Mouse (Mus musculus) heart, embryonic 11.5 days (tissue): Measurements from ENCODE around the gene Igsf6. TPM values are rescaled to one million over a fixed set of nuclear protein-coding genes. Genes with fewer than 3 reads are reported as not detected.

Source experiments
- ATAC-seq: fragments of 200-750 bp; cut with Nextera tagmentation; replicated peaks from 2 replicates; pipeline ENCODE4 v1.8.0; 2017; ENCODE audit warnings: moderate library complexity; ENCODE audit not compliant: insufficient number of reproducible peaks, low FRiP score, low TSS enrichment
- H3K27ac ChIP-seq: fragments of 300-500 bp; sonication (generic); 2 replicates; pipeline ENCODE4 v1.5.1; 2014; ENCODE audit warnings: mild to moderate bottlenecking, low read depth, low read length
- H3K27me3 ChIP-seq: fragments of 300-500 bp; sonication (generic); 2 replicates; pipeline ENCODE4 v1.6.1; 2014; ENCODE audit warnings: mild to moderate bottlenecking, low read length, mixed read lengths; ENCODE audit not compliant: control insufficient read depth, insufficient read depth
- H3K36me3 ChIP-seq: fragments of 300-500 bp; sonication (generic); 2 replicates; pipeline ENCODE4 v1.6.1; 2014; ENCODE audit warnings: mild to moderate bottlenecking, low read length, moderate library complexity, mixed read lengths; ENCODE audit not compliant: control insufficient read depth, insufficient read depth
- H3K4me1 ChIP-seq: fragments of 300-500 bp; sonication (generic); 2 replicates; pipeline ENCODE4 v1.6.1; 2014; ENCODE audit warnings: low read length; ENCODE audit not compliant: control insufficient read depth, insufficient read depth
- H3K4me2 ChIP-seq: fragments of 300-500 bp; sonication (generic); 2 replicates; pipeline ENCODE4 v1.6.1; 2014; ENCODE audit warnings: mild to moderate bottlenecking, moderate library complexity
- H3K4me3 ChIP-seq: fragments of 300-500 bp; sonication (generic); 2 replicates; pipeline ENCODE4 v1.5.1; 2014; ENCODE audit warnings: low read depth, low read length
- H3K9ac ChIP-seq: fragments of 300-500 bp; sonication (generic); 2 replicates; pipeline ENCODE4 v1.6.1; 2014; ENCODE audit warnings: mild to moderate bottlenecking, low read depth, low read length, moderate library complexity
- H3K9me3 ChIP-seq: fragments of 300-500 bp; sonication (generic); replicated peaks from 2 replicates; pipeline ENCODE4 v1.6.1; 2016; ENCODE audit warnings: low read length; ENCODE audit not compliant: control insufficient read depth
- WGBS: fragments of 180-500 bp; shearing (Covaris S2); extraction: QIAGEN DNeasy Blood & Tissue Kit; methylation state at CpG from one replicate; pipeline ENCODE4 v1.1.7; 2014; ENCODE audit not compliant: insufficient replicate concordance; 5-methylcytosine and 5-hydroxymethylcytosine counted together
- polyA plus RNA-seq: library from polyadenylated mRNA; unstranded; fragments of >200 nt; fragmentation: Nextera tagmentation; extraction: Ambion mirVana; gene quantifications from 2 replicates; pipeline ENCODE4 v1.2.1, GENCODE M21; 2014

Gene Igsf6
- polyA plus RNA-seq, 1 experiment from 2014 or later, result 0.87 TPM

DNA sequence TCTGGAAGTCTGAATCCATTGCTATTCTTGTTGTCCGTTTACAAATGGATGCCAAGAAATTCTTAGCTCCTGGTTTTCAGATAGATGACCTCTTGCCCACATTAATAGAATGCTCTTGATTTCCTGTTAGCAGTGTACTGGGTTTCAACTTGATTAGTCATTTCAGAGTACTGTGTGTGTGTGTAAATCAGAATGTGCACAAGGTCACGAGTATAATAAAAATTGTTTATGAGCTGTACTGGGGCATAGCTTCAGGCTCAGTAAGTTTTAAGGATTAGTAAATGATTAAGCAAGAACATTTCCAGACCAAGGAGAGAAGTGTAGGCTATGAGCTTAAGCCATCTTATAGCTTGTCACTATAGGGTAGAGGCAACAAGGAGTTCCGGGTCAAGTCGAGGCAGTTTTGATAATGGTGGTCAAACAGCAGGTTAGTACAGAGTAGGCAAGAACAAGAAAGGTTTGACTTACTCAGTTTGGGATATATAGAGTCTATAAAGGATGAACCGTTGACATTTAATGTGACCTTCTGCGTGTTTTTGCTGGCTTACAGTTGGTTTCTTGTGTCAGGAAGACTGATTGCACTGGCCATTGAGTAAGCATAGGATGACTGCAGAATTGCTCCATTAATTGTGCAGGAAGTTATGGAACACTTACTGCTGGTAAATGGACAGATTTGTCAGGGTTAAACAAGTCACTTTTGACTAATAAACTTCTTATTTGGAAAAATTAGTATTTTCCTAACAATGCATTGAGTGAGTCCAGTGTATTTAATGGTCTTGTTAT, 28.5 kb downstream of the Igsf6 start:
- Histone ChIP-seq H3K36me3 (peaks cover 3% of the 10 kb centered on the region; the same call in 1 of the 2 replicates), H3K4me3 (no peak overlapping the region), H3K9me3 (no peaks in the 10 kb centered on the region; the same call in 1 of the 2 replicates), H3K4me2 (no peak overlapping the region), H3K27ac (no peak overlapping the region), H3K27me3 (no peaks in the 10 kb centered on the region), H3K9ac (no peak overlapping the region), H3K4me1 (peaks cover 8% of the 10 kb centered on the region; the same call in 1 of the 2 replicates)
- 92% methylated on average over 6 of the region's 6 CpGs for WGBS
- ATAC-seq, result no peak

DNA sequence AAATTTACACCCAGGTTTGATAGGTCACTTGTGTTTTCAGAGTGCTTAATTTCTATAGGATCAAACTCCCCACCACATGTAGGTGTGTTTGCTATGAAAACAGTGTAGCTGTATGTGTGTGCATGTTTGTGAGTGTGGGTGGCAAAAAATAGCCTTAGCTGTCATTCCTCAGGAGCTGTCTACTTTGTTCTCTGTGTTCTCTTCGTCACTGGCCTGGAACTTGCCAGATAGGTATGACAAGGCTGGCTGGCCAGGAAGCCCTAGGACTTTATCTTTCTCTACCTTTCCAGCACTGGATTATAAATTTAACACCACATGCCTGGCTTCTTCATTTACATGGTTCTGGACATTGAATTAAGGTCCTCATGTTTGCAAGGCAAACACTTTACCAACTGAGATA, 30.1 kb downstream of the Igsf6 start:
- H3K9me3 ChIP-seq, result no peaks in the 10 kb centered on the region; the same call in 1 of the 2 replicates
- WGBS, result 55% methylated on average over 1 of the region's 1 CpGs
- no peak for ATAC-seq
- H3K36me3 ChIP-seq, result peaks cover 3% of the 10 kb centered on the region; the same call in 1 of the 2 replicates
- no peak overlapping the region for H3K4me2 ChIP-seq
- H3K4me3 ChIP-seq, result no peak overlapping the region
- H3K27ac ChIP-seq, result no peak overlapping the region
- H3K27me3 ChIP-seq, result no peaks in the 10 kb centered on the region
- no peak overlapping the region for H3K9ac ChIP-seq
- peaks cover 8% of the 10 kb centered on the region; the same call in 1 of the 2 replicates for H3K4me1 ChIP-seq

GRCm38 (mm10) chr7:121043510-121043909, 30.9 kb downstream of the Igsf6 start:
- ATAC-seq, result no peak
- WGBS, result 83% methylated on average over 1 of the region's 1 CpGs
- H3K27ac ChIP-seq, result no peak overlapping the region

DNA sequence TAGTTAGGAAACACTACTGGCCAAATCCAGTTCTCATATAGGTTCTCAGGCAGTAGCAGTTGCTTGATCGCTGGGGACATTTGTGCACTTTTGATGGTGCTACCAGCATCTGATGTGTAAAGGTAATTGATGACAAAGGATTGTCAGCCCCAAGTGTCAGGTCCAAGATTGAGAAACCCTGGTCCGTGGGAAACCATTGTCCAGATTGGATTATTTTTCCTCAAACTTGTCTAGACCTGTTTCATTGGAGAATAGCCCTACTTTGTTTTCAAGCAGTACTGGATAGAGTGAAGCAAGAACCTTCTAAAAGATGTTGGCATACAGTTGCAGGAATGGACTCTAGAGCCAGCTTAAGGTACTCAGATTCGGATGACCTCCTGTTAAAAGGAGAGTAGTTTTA, 31.4 kb downstream of the Igsf6 start:
- Histone ChIP-seq H3K27ac (no peak overlapping the region), H3K4me1 (peaks cover 8% of the 10 kb centered on the region; the same call in 1 of the 2 replicates), H3K4me3 (no peak overlapping the region), H3K27me3 (no peaks in the 10 kb centered on the region), H3K36me3 (peaks cover 3% of the 10 kb centered on the region; the same call in 1 of the 2 replicates), H3K9me3 (no peaks in the 10 kb centered on the region; the same call in 1 of the 2 replicates), H3K4me2 (no peak overlapping the region), H3K9ac (no peak overlapping the region)
- 91% methylated on average over 3 of the region's 3 CpGs for WGBS
- ATAC-seq, result no peak

More at GRCm38 (mm10) chr7:121043510-121043909, 30.9 kb downstream of the Igsf6 start:
- Histone ChIP-seq H3K9ac (no peak overlapping the region), H3K36me3 (peaks cover 3% of the 10 kb centered on the region; the same call in 1 of the 2 replicates), H3K4me2 (no peak overlapping the region), H3K4me3 (no peak overlapping the region), H3K27me3 (no peaks in the 10 kb centered on the region), H3K4me1 (peaks cover 8% of the 10 kb centered on the region; the same call in 1 of the 2 replicates), H3K9me3 (no peaks in the 10 kb centered on the region; the same call in 1 of the 2 replicates)

DNA sequence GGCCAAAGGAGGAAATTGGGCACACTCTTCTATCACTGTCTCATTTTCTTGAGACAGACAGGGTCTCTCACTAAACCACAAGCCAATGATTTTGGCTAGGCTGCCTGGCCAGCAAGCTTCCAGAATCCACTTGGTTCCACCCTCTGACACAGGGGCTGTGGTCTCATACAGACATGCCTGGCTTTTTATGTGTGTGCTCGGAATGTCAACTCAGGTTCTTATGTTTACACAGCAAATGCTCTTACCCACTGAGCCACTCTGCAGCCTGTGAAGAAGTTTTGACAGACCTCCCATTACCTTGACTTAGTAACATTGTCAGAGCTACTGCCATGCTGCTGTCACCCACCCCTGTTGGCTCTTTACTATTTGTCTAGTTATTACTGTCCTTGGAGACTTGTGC, 32.4 kb downstream of the Igsf6 start:
- Histone ChIP-seq H3K27me3 (no peaks in the 10 kb centered on the region), H3K4me1 (peaks cover 8% of the 10 kb centered on the region; the same call in 1 of the 2 replicates), H3K4me3 (no peak overlapping the region), H3K9me3 (no peaks in the 10 kb centered on the region; the same call in 1 of the 2 replicates), H3K27ac (no peak overlapping the region), H3K4me2 (no peak overlapping the region), H3K36me3 (peaks cover 3% of the 10 kb centered on the region; the same call in 1 of the 2 replicates), H3K9ac (no peak overlapping the region)
- no peak for ATAC-seq
- WGBS, result 74% methylated on average over 1 of the region's 1 CpGs

GRCm38 (mm10) chr7:121040595-121040994, 33.8 kb downstream of the Igsf6 start:
- Histone ChIP-seq H3K36me3 (peaks cover 3% of the 10 kb centered on the region; the same call in 1 of the 2 replicates), H3K4me1 (peaks cover 17% of the 10 kb centered on the region), H3K9me3 (no peaks in the 10 kb centered on the region; the same call in 1 of the 2 replicates), H3K4me2 (no peak overlapping the region), H3K4me3 (no peak overlapping the region), H3K9ac (no peak overlapping the region), H3K27me3 (no peaks in the 10 kb centered on the region), H3K27ac (no peak overlapping the region)
- no peak for ATAC-seq
- WGBS, result 92% methylated on average over 4 of the region's 4 CpGs

GRCm38 (mm10) chr7:121035161-121035721, 39.1 kb downstream of the Igsf6 start:
- Histone ChIP-seq H3K4me3 (peak overlapping the region; percentile 99), H3K4me1 (peaks cover 9% of the 10 kb centered on the region), H3K36me3 (no peaks in the 10 kb centered on the region), H3K4me2 (peak overlapping the region; percentile 84), H3K27me3 (peaks cover 5% of the 10 kb centered on the region), H3K27ac (peak overlapping the region; percentile 96), H3K9me3 (no peaks in the 10 kb centered on the region), H3K9ac (peak overlapping the region; percentile 99)
- WGBS, result under 1% methylated on average over 24 of the region's 24 CpGs
- ATAC-seq, result peak; percentile 49

GRCm38 (mm10) chr7:121034701-121035141, 39.7 kb downstream of the Igsf6 start:
- peak overlapping the region; percentile 99 for H3K9ac ChIP-seq
- peaks cover 9% of the 10 kb centered on the region for H3K4me1 ChIP-seq
- no peaks in the 10 kb centered on the region for H3K9me3 ChIP-seq
- peak overlapping the region; percentile 99 for H3K4me3 ChIP-seq
- peak overlapping the region; percentile 84 for H3K4me2 ChIP-seq
- H3K36me3 ChIP-seq, result no peaks in the 10 kb centered on the region
- peak; percentile 77 for ATAC-seq
- H3K27me3 ChIP-seq, result peaks cover 5% of the 10 kb centered on the region
- under 1% methylated on average over 56 of the region's 63 CpGs for WGBS
- H3K27ac ChIP-seq, result peak overlapping the region; percentile 96
